Mouse (Mus musculus): Measurements from ENCODE around the gene Txnip. TPM values are rescaled to one million over a fixed set of nuclear protein-coding genes. Genes with fewer than 3 reads are reported as not detected.

Gene Txnip
- polyA plus RNA-seq, 1 experiment from 2014 or later = 40.4 TPM

DNA sequence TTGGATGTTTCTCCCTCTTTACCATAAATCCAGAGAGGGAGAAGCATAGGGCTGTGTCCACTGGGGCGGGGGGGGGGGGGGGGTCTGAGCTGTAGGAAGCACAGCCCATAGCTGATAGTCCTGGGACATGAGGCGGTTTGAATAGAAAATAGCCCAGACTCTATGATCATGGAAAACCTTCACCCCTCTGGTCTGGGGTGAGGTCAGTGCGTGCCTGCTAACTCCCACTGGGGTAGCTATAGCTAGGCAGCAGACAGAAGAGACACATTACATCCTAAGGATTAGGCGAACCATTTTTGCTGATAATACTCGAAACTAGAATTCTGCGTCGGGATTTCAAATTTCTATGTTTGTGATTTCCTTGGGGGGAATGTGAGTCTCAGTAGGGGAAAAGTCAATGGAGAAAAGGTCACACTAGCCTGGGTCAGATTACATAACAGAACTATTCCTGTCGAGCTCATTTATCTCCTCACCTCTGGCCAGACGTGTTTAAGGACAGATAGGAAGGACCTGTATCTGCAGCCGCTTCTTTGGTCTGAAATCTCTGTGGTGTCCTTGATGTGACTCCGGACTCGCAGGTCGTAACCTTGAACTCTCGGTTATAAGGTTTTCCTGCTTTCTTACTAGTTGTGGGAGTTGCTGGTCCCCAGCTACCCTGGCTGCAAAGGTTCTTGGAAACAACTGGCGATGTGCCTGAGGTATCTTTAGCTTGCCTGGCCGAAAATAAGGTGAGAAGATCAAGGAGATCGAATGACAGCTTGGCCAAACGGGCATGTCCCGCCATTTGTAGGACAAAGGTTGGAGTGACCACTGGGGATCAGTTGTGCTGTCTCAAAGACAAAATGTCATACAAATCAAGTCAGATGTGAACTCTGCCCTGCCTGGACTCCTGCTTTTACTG, 16.1 kb downstream of the Txnip start:
- Histone ChIP-seq H3K4me2 (no peak overlapping the region), H3K27me3 (no peaks in the 10 kb centered on the region; the same call in 1 of the 2 replicates), H3K4me1 (peaks cover 15% of the 10 kb centered on the region), H3K4me3 (replicated peaks) (no peak overlapping the region), H3K27ac (no peak overlapping the region), H3K9ac (no peak overlapping the region), H3K36me3 (replicated peaks) (no peaks in the 10 kb centered on the region), H3K9me3 (no peaks in the 10 kb centered on the region)
- ATAC-seq (ENCODE audit: low FRiP score) = no peak
- 83% methylated on average over 19 of the region's 19 CpGs for WGBS

DNA sequence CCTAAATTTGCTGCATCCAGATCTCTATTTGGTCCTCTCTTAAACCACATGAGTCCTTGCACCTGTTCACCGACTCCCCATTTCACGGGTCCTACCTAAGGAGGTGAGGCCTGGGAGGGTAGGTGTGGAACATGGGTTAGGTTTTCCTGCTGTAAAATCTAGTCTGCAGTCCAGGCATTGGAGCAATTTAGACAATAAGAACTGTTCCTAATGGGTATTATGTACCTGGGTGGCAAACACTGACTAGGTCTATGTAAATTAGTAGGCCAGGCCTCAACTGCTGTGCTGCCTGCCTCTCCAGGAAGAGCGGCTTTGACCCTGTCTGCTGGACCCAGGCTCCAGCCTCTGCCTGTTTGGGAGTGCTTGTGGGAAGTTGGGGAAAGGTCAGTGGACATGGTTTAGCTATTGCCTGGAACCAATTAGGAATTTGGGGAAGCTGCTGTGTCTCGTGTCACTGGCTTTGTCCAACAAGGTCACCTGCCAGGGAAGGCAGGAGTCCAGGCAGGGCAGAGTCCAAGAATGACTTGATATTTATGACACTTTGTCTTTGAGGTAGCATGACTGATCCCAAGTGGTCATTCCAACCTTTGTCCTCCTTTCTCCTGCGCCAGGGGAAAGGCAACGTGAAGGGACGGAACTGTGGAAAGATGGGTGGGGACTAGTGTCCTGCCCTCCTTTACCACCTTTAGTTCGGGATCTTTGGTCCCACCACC, 17.7 kb downstream of the Txnip start:
- ATAC-seq (ENCODE audit: low FRiP score) = no peak
- no peak overlapping the region for H3K4me2 ChIP-seq
- peaks cover 19% of the 10 kb centered on the region for H3K4me1 ChIP-seq
- H3K27me3 ChIP-seq = no peaks in the 10 kb centered on the region; the same call in 1 of the 2 replicates
- H3K9ac ChIP-seq = no peak overlapping the region
- no peaks in the 10 kb centered on the region for H3K36me3 ChIP-seq (replicated peaks)
- no peak overlapping the region for H3K27ac ChIP-seq
- no peak overlapping the region for H3K4me3 ChIP-seq (replicated peaks)
- H3K9me3 ChIP-seq = no peaks in the 10 kb centered on the region
- WGBS = 92% methylated on average over 8 of the region's 8 CpGs

DNA sequence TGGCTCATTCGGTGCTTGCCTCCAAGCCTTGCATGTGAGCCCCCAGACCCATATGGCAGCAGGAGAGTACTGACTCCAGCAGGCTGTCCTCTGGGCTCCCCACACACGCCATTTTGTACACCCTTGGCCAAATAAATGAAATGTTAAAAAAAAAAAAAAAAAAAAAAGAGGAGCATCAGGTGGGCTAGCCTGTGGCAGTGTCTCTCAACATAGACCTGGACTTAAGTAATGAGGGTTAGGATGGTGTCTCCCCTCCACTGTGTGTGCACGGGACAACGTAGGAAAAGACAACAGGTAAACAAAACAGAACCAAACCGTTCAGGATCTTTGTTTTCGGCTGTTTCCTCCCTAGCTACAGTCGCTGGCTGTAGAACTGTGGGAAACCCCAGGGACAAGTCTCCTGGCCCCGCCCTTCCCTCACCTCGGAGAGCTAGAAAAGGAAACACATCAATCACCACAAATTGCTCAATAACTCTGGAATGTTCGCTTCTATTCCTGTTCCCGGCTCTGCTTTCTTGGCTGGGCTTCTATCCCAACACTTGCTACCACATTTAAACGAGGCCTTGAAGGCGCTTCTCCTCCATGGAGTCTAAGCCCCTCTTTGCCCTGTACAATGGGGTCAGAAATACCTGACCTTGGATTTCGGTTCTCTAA, 18.4 kb downstream of the Txnip start:
- H3K9me3 ChIP-seq = no peaks in the 10 kb centered on the region
- peaks cover 4% of the 10 kb centered on the region for H3K27me3 ChIP-seq
- H3K4me3 ChIP-seq (replicated peaks) = no peak overlapping the region; the same call in 1 of the 2 replicates
- H3K4me1 ChIP-seq = peaks cover 26% of the 10 kb centered on the region
- WGBS = 71% methylated on average over 14 of the region's 14 CpGs
- peak overlapping the region; percentile 59 for H3K27ac ChIP-seq
- no peak overlapping the region for H3K9ac ChIP-seq
- no peaks in the 10 kb centered on the region for H3K36me3 ChIP-seq (replicated peaks)
- ATAC-seq (ENCODE audit: low FRiP score) = 0 out of 2 replicates have a peak, but pooled peaks have one; percentile 1
- peak overlapping the region; percentile 34 for H3K4me2 ChIP-seq

DNA sequence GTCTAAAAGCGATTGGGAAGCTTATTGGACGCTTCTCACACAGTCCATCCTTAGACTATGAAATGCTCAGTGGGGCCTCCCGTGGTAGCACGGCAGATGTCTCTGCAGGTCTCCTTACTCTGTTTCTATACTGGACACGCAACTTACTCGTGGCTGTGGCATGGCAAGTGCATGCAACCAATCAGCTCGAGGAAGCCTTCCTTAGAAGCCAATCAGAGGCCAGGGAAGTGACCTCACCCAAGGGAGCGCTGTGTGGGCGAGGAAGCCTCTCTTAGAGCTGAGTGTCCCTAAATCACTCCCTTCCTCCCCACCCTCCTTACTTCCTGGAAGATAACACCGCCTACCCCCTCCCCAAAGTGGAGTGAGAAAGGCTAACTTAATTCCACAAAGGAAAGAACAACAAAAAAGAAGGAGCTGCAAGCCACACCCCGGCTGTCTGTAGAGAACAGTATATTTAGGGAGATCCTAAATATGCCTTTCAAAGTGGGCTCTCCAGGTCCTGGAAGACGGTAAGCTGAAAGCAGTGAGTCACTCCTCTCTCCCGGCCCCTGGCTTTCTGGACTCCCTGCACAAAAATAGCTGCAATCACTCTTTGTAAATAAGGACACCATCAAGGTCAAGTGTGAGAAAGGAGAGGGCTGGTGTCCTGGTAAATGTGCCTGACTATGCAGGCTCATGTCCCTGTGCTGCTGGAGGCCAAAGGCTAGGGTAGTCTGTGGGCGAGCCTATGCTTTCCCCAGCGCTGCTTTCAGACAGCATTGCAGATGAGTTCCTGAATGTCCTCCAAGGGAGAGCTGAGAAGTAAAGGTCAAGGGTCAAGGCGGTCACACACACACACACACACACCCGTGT, 19.2 kb downstream of the Txnip start, which contains the start of gene Gm16253:
Gene Gm16253 (plus strand): TSS at position 295 of the 852 bp plus-strand sequence.
- Histone ChIP-seq H3K36me3 (replicated peaks) (no peaks in the 10 kb centered on the region), H3K9ac (no peak within 1 kb of the TSS), H3K4me1 (peaks cover 26% of the 10 kb centered on the region), H3K4me2 (peak within 1 kb of the TSS; percentile 34), H3K9me3 (no peaks in the 10 kb centered on the region), H3K4me3 (replicated peaks) (no peak within 1 kb of the TSS; the same call in 1 of the 2 replicates), H3K27me3 (peaks cover 12% of the 10 kb centered on the region), H3K27ac (peak within 1 kb of the TSS; percentile 59)
- peak; percentile 87 for ATAC-seq (ENCODE audit: low FRiP score)
- 38% methylated on average over 17 of the region's 17 CpGs for WGBS

DNA sequence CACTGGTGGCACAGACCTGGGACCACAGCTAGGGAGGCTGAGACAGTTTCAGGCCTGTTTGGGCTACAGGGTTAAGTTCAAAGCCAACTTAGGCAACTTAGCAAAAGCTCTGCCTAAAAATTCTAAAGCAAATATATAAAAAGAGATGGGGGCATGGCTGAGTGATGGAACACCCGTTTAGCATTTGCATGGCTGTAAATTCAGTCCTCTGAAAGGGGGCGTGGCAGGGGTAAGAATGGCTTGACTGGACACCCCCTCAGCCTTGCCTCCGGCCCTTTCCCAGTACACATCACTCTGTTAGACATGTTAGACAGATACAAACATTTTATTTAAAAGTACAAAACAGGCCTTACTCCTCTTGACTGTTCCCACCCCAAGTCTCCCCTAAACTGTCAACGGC, 19.8 kb downstream of the Txnip start:
- Histone ChIP-seq H3K9me3 (no peaks in the 10 kb centered on the region), H3K27me3 (peaks cover 13% of the 10 kb centered on the region), H3K27ac (peak overlapping the region; percentile 38; the same call in 1 of the 2 replicates), H3K9ac (no peak overlapping the region), H3K4me3 (replicated peaks) (no peak overlapping the region), H3K4me1 (peaks cover 26% of the 10 kb centered on the region), H3K4me2 (no peak overlapping the region), H3K36me3 (replicated peaks) (no peaks in the 10 kb centered on the region)
- 74% methylated on average over 4 of the region's 4 CpGs for WGBS
- ATAC-seq (ENCODE audit: low FRiP score) = no peak

DNA sequence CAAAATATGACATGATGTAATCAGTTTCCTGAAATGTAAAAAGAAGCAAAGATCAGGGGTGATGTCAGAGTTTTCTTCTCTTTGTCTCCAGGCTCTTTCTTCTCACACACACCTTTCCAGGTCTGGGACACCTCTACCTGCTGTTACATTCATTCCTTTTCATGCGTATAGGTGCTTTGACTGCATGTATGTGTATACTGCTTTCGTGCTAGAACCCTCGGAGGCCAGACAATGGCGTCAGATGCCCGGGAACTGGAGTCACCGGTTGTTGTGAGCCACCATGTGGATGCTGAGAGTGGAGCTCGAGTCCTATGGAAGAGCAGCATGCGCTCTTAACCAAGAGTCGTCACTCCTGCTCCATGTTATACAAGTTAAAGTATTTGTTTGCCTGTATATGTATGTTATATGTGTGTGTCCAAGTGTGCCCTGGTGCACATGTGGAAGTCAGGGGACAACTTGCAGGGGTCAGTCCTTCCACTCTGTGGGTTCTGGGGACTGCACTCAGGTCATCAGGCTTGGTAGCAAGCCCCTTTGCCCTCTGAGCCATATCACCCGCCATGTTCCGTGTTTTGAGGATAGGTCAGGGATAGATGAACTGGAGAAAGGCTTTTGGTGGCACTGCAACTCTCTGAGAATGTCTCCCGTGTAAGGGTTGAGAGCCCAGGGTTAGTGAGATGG, 20.9 kb downstream of the Txnip start:
- ATAC-seq (ENCODE audit: low FRiP score) = no peak
- WGBS = 84% methylated on average over 12 of the region's 12 CpGs
- Histone ChIP-seq H3K36me3 (replicated peaks) (no peaks in the 10 kb centered on the region), H3K4me1 (peaks cover 26% of the 10 kb centered on the region), H3K4me3 (replicated peaks) (no peak overlapping the region), H3K9me3 (no peaks in the 10 kb centered on the region), H3K4me2 (no peak overlapping the region), H3K27me3 (peaks cover 13% of the 10 kb centered on the region), H3K9ac (peak overlapping the region; percentile 7; the same call in 1 of the 2 replicates), H3K27ac (no peak overlapping the region)

DNA sequence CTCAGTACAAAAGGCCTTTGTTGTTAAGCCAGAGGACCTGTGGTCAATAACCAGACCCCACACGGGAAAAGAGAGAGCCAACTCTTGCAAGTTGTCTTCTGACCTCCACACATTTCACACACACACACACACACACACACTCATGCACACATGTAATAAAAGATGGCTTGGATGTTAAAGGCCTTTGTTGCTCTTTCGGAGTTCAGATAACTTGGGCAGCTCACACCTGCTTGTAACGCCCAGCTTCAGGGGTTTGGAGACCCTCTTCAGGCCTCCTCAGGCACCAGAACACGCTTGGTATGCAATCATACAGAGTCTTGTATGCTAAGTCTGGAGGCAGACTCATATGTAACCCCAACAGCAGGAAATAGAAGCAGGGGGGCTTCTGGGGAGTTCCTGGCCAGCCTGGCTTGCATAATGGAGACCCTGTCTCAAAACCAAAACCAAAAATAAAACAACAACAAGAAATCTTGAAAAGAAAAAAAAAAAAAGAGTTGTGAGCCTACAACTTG, 21.5 kb downstream of the Txnip start:
- Histone ChIP-seq H3K27me3 (peaks cover 13% of the 10 kb centered on the region), H3K27ac (no peak overlapping the region), H3K4me3 (replicated peaks) (no peak overlapping the region), H3K9ac (no peak overlapping the region), H3K4me1 (peaks cover 26% of the 10 kb centered on the region), H3K9me3 (no peaks in the 10 kb centered on the region), H3K4me2 (no peak overlapping the region), H3K36me3 (replicated peaks) (no peaks in the 10 kb centered on the region)
- ATAC-seq (ENCODE audit: low FRiP score) = no peak
- WGBS = 67% methylated on average over 4 of the region's 4 CpGs

DNA sequence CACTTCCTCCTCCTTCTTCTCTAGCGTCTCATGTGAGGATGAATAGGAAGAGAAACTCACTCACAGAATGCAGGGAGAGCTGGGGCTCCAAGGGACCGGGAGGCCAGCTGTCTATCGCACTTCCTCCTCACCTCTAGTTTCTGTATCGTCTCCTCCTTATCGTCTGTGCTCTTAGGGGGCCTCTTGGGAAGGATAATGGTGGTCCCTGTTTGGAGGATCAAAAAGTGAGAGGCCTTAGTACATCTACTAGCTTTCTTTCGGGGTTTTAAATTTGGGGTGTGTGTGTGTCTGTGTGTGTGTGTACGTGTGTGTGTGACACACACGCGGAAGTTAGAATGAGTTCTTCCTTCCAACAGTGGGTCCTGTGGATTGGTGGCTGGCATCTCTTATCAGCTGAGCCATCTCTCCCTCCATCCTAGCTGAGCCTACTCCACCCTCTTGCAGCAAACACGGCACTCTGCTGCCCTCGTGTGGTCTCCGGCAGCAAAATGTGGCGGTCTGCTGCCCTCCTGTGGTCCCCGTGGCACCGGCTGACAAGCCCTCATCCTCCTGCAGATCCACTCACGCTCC, 22.2 kb downstream of the Txnip start:
- peaks cover 26% of the 10 kb centered on the region for H3K4me1 ChIP-seq
- peak; percentile 80 for ATAC-seq (ENCODE audit: low FRiP score)
- WGBS = 15% methylated on average over 16 of the region's 16 CpGs

DNA sequence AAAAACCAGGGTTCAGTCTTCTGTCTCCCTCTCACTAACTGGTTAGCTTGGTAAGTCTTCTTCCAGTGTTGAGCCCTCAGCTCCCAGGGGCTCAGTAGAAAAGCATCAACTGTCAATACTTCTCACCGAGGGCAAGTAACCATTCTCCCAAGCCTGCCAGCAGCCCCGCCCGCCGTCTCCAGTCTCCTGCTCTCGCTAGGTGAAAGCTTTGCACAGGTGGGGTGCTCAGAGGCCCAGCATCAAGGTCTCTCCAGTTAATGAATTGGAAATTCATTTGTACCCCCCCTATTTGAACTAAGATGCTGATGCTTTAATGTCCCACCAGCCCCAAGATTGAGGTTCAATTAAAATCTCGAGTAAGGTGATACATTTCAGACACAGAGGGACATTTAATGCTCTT, 23.4 kb downstream of the Txnip start:
- H3K4me1 ChIP-seq = peaks cover 24% of the 10 kb centered on the region
- no peak overlapping the region for H3K4me3 ChIP-seq (replicated peaks)
- 39% methylated on average over 6 of the region's 6 CpGs for WGBS
- no peaks in the 10 kb centered on the region for H3K36me3 ChIP-seq (replicated peaks)
- no peak overlapping the region for H3K9ac ChIP-seq
- peaks cover 13% of the 10 kb centered on the region for H3K27me3 ChIP-seq
- no peak overlapping the region for H3K4me2 ChIP-seq
- no peak overlapping the region for H3K27ac ChIP-seq
- no peak for ATAC-seq (ENCODE audit: low FRiP score)
- H3K9me3 ChIP-seq = no peaks in the 10 kb centered on the region

More for the DNA sequence above, 22.2 kb downstream of the Txnip start:
- H3K4me3 ChIP-seq (replicated peaks) = peak overlapping the region; percentile 19; the same call in 1 of the 2 replicates
- H3K9me3 ChIP-seq = no peaks in the 10 kb centered on the region
- peak overlapping the region; percentile 41; the same call in 1 of the 2 replicates for H3K9ac ChIP-seq
- H3K27me3 ChIP-seq = peaks cover 13% of the 10 kb centered on the region
- H3K4me2 ChIP-seq = peak overlapping the region; percentile 47
- H3K27ac ChIP-seq = no peak overlapping the region
- no peaks in the 10 kb centered on the region for H3K36me3 ChIP-seq (replicated peaks)

DNA sequence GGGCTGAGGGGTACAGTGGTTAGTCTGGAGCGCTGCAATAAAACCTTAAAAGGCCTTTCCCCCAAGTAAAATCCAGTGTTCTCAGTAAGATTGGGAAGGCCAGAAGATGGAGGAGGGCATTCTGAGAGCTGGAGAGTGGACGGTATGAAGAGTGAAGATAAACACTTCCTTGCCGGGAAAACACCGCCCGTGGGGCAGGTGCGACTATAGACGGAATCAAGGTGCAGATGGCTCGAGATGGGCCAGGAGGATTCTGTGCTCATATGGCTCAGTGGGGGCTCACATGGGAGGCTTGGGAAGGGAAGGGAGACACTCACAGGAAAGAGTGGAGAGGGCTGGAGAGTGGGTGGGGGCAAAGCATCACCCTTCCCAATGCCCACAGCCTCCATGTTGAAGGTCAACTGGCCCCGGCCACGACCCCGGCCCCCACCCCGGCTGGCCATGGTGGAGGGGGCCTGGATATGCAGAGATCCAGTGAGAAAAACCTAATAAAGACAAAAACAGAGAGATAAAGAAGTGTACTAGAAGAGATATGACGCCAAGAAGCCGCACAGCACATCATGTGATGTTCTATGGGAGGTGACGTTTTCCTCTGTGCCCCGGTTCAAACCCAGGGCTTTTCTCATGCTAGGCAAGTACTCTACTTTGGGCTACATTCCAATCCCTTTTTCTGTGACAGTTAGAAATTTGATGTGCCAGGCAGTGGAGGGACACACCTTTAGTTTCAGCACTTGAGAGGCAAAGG, 24.2 kb downstream of the Txnip start:
- no peaks in the 10 kb centered on the region for H3K9me3 ChIP-seq
- no peak for ATAC-seq (ENCODE audit: low FRiP score)
- H3K4me2 ChIP-seq = no peak overlapping the region
- H3K27ac ChIP-seq = no peak overlapping the region
- peaks cover 17% of the 10 kb centered on the region for H3K4me1 ChIP-seq
- WGBS = 84% methylated on average over 16 of the region's 16 CpGs
- no peak overlapping the region for H3K9ac ChIP-seq
- H3K27me3 ChIP-seq = peaks cover 13% of the 10 kb centered on the region
- H3K4me3 ChIP-seq (replicated peaks) = no peak overlapping the region
- no peaks in the 10 kb centered on the region for H3K36me3 ChIP-seq (replicated peaks)
